Mouse (Mus musculus) lung, postnatal 0 days (tissue): ENCODE measurements around the gene Coq8a.

Experiments used
- CTCF ChIP-seq: IDR thresholded peaks from 2 replicates; pipeline ENCODE4 v1.5.1; 2016; ENCODE audit warnings: antibody characterized with exemption, mild to moderate bottlenecking
- EP300 ChIP-seq: IDR thresholded peaks from 2 replicates; pipeline ENCODE4 v1.6.1; 2016; ENCODE audit warnings: antibody characterized with exemption, mild to moderate bottlenecking, control low read depth

GRCm38 (mm10) chr1:180191112-180191511 is 8.3 kb downstream of the Coq8a start:
- TF ChIP-seq EP300 (no peak), CTCF (no peak)
